Mouse (Mus musculus) G1E (cell line): ENCODE data around the gene Ptprn. TPM values are rescaled to one million over a fixed set of nuclear protein-coding genes. Genes with fewer than 3 reads are reported as not detected.

Experiments
- ATAC-seq: 2 replicates; pipeline ENCODE4 v1.8.0; 2016; ENCODE audit warnings: mild to moderate bottlenecking; ENCODE audit not compliant: insufficient number of reproducible peaks, poor library complexity, low FRiP score, severe bottlenecking; ENCODE audit errors: extremely low read depth
- DNase-seq: peaks from one replicate; pipeline ENCODE4 v3.0.0; 2012; ENCODE audit warnings: low spot score
- H3K27me3 ChIP-seq: 2 replicates; pipeline ENCODE4 v1.6.1; 2012; ENCODE audit warnings: mild to moderate bottlenecking, low read length, inconsistent platforms; ENCODE audit not compliant: insufficient read depth
- H3K36me3 ChIP-seq: replicated peaks from 2 replicates; pipeline ENCODE3; 2012; ENCODE audit warnings: mild to moderate bottlenecking, inconsistent platforms
- H3K4me1 ChIP-seq: 2 replicates; pipeline ENCODE4 v1.6.1; 2012; ENCODE audit warnings: low read depth, low read length, inconsistent platforms, mixed read lengths; ENCODE audit not compliant: insufficient read depth
- H3K4me3 ChIP-seq: 2 replicates; pipeline ENCODE4 v1.5.1; 2012; ENCODE audit warnings: low read depth, mild to moderate bottlenecking, inconsistent platforms, low read length, moderate library complexity, mixed read lengths
- H3K9me3 ChIP-seq: replicated peaks from 2 replicates; pipeline ENCODE4 v1.6.1; 2012; ENCODE audit warnings: inconsistent platforms
- CTCF ChIP-seq: IDR thresholded peaks from 2 replicates; pipeline ENCODE4 v1.5.1; 2012; ENCODE audit warnings: low read depth, low read length, inconsistent platforms, mixed read lengths
- GATA1 ChIP-seq: IDR thresholded peaks from 2 replicates; pipeline ENCODE4 v1.6.1; 2012; ENCODE audit warnings: borderline replicate concordance, low read length, inconsistent platforms, mixed read lengths
- GATA2 ChIP-seq: IDR thresholded peaks from 2 replicates; pipeline ENCODE4 v1.6.1; 2012; ENCODE audit warnings: low read depth, low read length, inconsistent platforms, borderline replicate concordance
- POLR2AphosphoS5 ChIP-seq: IDR thresholded peaks from 2 replicates; pipeline ENCODE4 v1.6.1; 2012; ENCODE audit warnings: low read depth, low read length, inconsistent platforms; ENCODE audit not compliant: insufficient replicate concordance
- TAL1 ChIP-seq: conservative IDR thresholded peaks from 2 replicates; pipeline ENCODE4 v1.6.1; 2012; ENCODE audit warnings: low read depth, low read length, inconsistent platforms, mixed read lengths
- polyA plus RNA-seq: library from polyadenylated mRNA; stranded (reverse); fragments of >175 nt; gene quantifications from 2 replicates; pipeline ENCODE4 v1.2.3, GENCODE M21; 2012
- total RNA-seq, 2 experiments: library from RNA; stranded (forward) in 1 of 2; stranded (reverse) in 1 of 2; fragments of 200-1000 nt in 1 of 2; fragments of >200 nt in 1 of 2; fragmentation: Nextera tagmentation in 1 of 2; gene quantifications; 2 replicates each; pipeline ENCODE4 v1.2.3; 2014 to 2017

The Ptprn gene
- total RNA-seq (2014; fragmentation: Nextera tagmentation) (not detected in 2 replicates), total RNA-seq (2017) (0.11 TPM in 1 of 2 replicates, not detected in the other), polyA plus RNA-seq (0.03 and 0.08 TPM in 2 replicates)

DNA sequence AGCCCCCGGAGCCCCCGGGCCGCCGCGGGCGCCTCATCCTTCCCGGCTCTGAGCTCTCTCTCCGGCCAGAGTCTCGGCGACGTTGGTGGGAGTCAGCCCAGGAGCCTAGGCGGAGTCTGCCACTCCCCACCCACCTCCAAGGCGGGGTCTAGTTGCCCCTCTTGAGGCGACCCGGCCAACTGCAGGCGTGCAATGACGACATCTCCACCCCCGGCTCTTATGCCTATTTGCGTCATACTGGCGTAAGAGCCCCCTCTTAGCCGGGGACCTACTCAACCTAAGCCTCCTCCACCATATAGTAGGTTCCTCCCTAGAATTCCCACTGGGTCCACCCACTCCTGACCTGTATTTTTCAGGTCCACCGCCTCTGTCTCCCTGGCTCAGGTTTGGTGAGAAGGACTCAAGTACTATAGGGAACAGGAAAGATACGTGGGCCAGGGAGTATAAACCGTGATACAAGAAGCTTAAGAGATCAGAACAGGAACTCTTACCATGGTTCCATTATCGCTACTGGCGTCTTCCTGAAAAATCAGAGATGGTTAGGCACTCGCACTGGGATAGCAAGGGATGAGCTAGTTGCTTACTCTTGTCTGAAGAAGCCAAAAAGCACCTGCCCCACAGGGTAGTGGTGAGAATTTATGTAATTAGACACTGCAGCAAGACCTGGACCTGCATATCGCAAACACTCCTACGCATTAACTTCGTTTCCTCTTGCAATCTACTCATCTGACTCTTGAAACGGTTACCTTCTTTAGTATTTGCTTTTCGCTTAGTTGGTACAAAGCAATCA is at the start of gene Ptprn:
TSS of gene Ptprn (minus strand) at position 412 of the 790 bp plus-strand sequence.
- ATAC-seq (no peak), DNase-seq (no peak)
- Histone ChIP-seq H3K9me3 (no peaks in the 10 kb centered on the region), H3K36me3 (no peaks in the 10 kb centered on the region), H3K27me3 (peaks cover 21% of the 10 kb centered on the region), H3K4me3 (no peak within 1 kb of the TSS), H3K4me1 (peaks cover 3% of the 10 kb centered on the region; the same call in 1 of the 2 replicates)
- no peak for TF ChIP-seq GATA1
- no peak for TF ChIP-seq POLR2AphosphoS5
- TF ChIP-seq TAL1, result no peak
- no peak for TF ChIP-seq GATA2
- TF ChIP-seq CTCF, result no peak

DNA sequence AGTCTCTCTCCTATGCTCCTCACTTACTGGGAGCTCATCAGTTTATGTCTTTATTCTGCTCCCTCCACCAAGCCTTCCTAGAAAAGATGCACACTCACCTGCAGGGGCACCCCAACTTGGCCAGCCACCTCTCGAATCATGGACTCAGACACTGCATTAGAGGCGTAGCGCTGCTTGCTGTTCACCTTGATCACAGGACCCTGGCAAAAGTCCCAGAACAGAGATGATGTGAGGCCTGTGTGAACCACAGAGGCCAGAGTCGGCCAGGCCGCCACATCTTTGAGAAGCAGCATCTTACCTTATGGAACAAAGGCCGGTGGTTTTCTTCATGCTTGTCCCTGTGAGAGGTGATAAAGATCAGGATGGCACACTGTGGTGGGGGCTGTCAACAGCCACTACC is 47.4 kb upstream of the Ptprn start:
- peaks cover 80% of the 10 kb centered on the region for H3K36me3 ChIP-seq

DNA sequence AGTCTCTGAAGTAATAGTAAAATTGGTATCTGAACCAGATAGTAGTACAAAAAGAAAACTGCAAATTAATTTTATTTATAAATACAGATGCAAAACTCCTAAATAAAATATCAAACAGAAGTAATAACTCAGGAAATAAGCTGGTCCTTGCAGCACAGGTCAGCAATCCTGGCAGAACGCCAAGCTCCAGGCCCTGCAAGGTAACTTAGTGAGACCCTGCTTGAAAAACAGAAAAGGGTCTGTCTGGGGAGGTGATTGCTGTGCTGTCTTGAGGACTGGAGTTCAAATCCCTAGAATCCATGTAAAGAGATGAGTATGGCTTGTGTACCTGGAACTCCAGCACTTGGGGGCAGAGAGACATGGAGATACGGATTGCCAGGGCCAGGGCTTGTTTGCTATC is 40.4 kb upstream of the Ptprn start:
- Histone ChIP-seq H3K27me3 (peaks cover 13% of the 10 kb centered on the region; the same call in 1 of the 2 replicates), H3K4me1 (no peaks in the 10 kb centered on the region), H3K4me3 (no peak overlapping the region), H3K9me3 (no peaks in the 10 kb centered on the region), H3K36me3 (peaks cover 18% of the 10 kb centered on the region)
- TF ChIP-seq GATA1 (no peak), TAL1 (no peak), GATA2 (no peak)
- DNase-seq (no peak), ATAC-seq (no peak)

More for the DNA sequence above, 47.4 kb upstream of the Ptprn start:
- Histone ChIP-seq H3K4me3 (no peak overlapping the region), H3K4me1 (peaks cover 23% of the 10 kb centered on the region), H3K27me3 (no peaks in the 10 kb centered on the region), H3K9me3 (no peaks in the 10 kb centered on the region)
- DNase-seq, result no peak
- no peak for ATAC-seq
- TF ChIP-seq GATA2, result no peak
- no peak for TF ChIP-seq CTCF
- TF ChIP-seq GATA1, result no peak
- no peak for TF ChIP-seq POLR2AphosphoS5
- TF ChIP-seq TAL1, result no peak

DNA sequence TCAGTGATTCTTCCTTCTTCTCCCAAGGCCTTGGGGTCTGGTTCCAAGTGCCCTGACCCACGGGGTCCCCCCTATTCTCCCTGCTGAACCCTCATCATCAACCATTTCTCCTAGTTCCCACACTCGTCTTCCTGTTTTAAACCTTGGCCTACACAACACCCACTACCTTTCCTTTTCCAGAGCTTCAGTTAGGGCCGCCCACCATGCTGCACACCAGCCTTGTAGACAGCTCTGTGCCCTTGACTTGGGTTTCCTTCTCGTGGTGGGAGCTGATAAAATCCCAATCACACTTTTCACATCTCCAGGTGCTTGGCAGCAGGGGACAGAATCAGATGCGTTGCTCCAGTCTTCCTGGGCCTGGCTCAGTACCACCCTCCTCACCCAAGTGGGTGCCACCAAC is 30.0 kb upstream of the Ptprn start:
- peaks cover 23% of the 10 kb centered on the region for H3K27me3 ChIP-seq

DNA sequence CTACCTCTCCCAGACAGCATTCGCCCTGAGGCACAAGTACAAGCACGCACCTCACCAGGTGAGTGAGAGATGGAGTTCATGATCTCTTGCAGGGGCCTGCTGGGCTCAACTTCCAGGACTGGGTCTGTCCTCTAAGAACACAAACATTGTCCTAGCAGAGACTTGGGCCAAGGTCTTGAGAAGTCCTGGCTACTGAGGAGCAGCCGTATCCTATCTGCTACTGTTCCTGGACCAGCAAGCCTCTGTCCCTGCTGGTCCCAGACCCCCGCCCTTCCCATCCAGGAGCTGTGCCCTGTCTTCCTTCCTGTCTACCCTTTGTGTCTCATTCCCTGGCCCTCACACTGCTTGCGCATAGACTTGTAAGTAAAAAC is 29.0 kb upstream of the Ptprn start:
- ATAC-seq (no peak), DNase-seq (no peak)
- H3K9me3 ChIP-seq, result no peaks in the 10 kb centered on the region
- peaks cover 30% of the 10 kb centered on the region for H3K27me3 ChIP-seq
- 0 out of 2 replicates have a peak, but pooled peaks cover 2% of the 10 kb centered on the region for H3K4me1 ChIP-seq
- no peak overlapping the region for H3K4me3 ChIP-seq
- no peaks in the 10 kb centered on the region for H3K36me3 ChIP-seq
- TF ChIP-seq GATA1, result no peak
- TF ChIP-seq CTCF, result no peak
- no peak for TF ChIP-seq TAL1
- TF ChIP-seq POLR2AphosphoS5, result no peak
- TF ChIP-seq GATA2, result no peak

More for the DNA sequence above, 30.0 kb upstream of the Ptprn start:
- 0 out of 2 replicates have a peak, but pooled peaks cover 2% of the 10 kb centered on the region for H3K4me1 ChIP-seq
- DNase-seq (no peak), ATAC-seq (no peak)
- no peak overlapping the region for H3K4me3 ChIP-seq
- no peaks in the 10 kb centered on the region for H3K36me3 ChIP-seq
- H3K9me3 ChIP-seq, result no peaks in the 10 kb centered on the region
- TF ChIP-seq CTCF, result no peak
- no peak for TF ChIP-seq TAL1
- no peak for TF ChIP-seq POLR2AphosphoS5
- TF ChIP-seq GATA1, result no peak
- TF ChIP-seq GATA2, result no peak

DNA sequence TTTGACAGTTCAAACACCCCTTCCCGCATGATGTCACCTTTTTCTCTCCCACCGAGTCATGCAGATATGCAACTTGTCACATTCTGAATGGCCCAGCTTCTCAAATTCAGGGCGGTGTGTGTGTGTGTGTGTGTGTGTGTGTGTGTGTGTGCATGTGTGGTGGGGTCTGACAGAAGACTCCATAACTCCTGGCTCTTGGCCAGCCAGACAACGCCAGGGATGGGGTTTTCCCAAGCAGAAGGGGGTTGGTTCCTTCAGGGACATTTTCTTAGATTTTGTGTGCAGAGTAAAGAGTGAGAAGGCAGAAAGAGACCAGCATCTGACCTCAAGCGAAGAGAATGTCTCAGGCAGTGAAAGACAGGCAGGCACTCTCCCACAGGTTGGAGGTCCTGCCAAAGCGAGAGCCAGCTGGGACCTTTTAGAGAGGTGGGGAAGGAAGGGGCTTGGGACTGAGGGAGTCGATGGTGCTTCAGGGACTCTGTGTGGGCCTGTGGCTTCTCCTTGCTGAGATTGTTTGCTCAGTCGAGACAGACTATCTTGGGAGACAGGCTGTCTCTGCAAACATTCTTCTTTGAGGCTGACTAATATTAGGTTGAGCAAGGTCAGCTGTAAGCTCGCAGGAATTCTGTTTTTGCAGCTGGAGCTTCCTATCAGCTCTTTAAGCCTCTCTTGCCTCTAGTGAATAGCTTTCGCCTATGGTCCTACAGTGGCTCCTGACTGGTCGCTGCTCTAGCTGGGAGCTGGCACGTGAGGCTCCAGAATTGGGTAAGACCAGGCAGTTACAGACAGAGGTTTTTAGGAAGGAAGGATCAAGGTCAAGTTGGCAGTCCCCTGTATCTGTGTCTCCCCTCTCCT is 28.4 kb upstream of the Ptprn start:
- H3K36me3 ChIP-seq, result no peaks in the 10 kb centered on the region
- no peak for ATAC-seq
- H3K4me3 ChIP-seq, result no peak overlapping the region
- peaks cover 28% of the 10 kb centered on the region for H3K27me3 ChIP-seq
- DNase-seq, result no peak
- no peaks in the 10 kb centered on the region for H3K9me3 ChIP-seq
- 0 out of 2 replicates have a peak, but pooled peaks cover 2% of the 10 kb centered on the region for H3K4me1 ChIP-seq
- no peak for TF ChIP-seq CTCF
- TF ChIP-seq GATA1, result no peak
- no peak for TF ChIP-seq GATA2
- no peak for TF ChIP-seq POLR2AphosphoS5
- TF ChIP-seq TAL1, result no peak
